Mouse (Mus musculus) spleen, embryonic (tissue): ENCODE results near the gene Rnpep.
"Not testable (repeated sequence)": the region's sequence is repeated elsewhere in the genome, so short reads cannot be mapped to it uniquely, and the experiment has no call there.

ENCODE experiments used
- CTCF ChIA-PET: fragments of 350-600 bp; sonication (Branson Sonifier 250); formaldehyde crosslinking; loops from one replicate; lab custom pipeline; 2022; lab: Charles Lee

Rnpep gene

DNA sequence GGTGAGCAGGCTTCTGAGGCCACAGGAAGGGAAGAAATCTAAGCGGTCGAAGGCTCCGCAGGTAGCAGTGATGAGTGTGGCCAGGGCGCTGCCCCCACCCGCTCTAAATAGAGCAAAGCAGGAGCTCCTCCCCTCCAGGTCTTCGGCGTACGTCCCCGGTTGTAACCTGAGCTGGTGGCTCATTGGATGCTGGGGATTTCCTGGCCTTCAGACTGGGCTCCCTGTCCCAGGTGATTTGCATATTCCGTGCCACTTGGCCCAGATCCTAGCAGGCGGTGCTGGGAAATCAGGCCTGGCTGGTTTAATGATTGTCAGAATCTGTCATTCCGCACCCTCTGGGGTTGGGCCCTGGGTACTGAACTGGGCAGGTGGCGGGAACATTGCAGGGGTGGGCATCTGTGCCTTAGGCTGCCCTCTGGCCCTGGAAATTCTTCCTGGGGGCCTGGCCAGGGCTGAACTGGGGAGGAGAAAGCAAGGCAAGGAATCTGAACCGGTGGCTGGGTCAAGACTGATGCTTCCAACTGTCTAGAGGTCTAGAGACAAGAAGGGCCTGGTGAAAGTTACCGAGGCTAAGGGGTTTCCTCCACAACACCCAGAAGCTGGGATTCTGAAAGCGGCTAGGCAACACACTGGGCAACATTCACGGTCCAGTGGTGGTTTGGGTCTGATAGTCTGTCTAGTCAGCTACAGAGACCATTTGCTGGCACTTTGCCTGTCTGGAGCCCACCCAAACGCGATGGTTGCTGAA, 25.3 kb downstream of the Rnpep start, which contains the start of gene Elf3:
Elf3 (minus strand) TSS at position 189 of the 748 bp plus-strand sequence.
- CTCF ChIA-PET, result no interaction called here

DNA sequence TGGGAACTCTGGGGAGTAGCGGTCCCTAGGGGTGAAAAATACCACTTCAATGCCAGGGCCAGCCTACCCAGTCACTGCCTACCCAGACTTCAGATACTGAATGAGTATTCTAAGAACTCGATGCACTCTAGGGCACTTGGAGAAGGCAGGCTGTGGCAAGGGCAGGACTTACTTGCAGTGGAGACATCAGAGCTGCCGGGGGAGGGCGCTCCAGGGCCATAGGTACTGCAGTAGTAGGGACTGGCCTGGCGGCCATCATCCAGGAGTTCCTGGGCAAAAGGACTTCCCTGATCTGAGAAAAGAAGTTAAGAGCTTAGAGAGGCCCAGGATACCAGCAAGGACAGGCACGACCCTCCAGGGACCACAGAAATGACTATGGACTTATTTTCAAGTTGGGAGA, 27.6 kb downstream of the Rnpep start:
- CTCF ChIA-PET, result no interaction called here

DNA sequence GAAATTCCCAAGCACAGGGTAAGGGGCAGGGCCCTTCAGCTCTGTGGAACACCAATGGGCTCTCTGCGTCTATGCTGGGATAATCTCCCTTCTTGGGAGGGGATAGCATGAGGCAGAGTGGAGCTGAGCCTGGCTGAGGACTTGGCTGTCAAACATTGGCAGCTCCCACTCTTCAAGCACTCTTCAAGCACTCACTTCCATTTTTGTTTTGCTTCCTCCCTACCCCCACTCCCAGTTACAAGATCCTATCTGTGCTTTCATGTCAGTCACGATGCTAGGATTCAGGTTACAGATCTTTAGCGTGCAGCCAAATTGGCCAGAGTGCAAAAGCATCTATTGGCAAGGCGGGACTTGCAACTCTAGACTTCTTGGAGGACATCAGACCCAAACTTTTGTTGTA, 31.0 kb downstream of the Rnpep start:
- CTCF ChIA-PET, result no interaction called here

DNA sequence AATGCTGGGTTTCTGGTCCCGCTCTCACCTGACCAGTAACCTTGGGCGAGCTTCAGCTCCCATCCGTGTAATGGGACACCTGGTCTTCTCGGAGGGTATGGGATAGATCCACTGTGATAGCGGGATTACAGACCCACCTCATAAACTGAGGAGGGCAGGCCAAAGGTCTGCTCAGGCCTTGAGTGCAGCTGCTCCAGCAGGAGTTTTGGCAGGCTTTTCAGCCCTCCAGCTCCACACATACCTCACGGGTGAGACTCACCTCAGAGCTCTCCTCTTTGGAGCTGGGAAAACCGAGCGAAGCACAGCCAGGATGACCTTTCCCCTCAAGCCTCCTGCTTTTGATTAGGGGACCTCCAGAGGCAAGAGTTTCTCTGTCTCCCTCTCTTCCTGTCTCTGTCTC, 32.5 kb downstream of the Rnpep start:
- CTCF ChIA-PET, result interaction anchor here (0.7 kb wide), 1 partner anchor 8 kb away, joined by 3 read pairs; no protein-coding TSS in a partner anchor

DNA sequence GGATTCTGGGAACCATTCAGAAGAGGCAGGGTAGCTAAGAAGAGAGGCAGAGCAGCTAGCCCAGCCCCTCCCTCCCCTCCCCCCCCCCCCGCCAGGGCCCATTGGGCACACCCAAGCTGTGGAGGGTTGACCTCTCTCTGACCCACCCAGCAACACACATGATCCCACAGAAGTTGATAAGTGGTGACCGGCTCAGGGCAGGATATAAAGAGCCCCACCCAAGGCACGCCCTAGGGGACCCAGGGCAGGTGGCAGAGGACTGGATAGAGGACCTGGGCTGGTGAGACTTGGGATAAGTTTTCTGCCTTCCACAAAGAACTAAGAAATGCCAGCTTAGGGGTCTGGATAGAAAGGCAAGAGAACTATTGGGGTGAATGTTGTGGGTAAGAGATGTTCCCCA, 33.2 kb downstream of the Rnpep start:
- CTCF ChIA-PET, result no interaction called here

DNA sequence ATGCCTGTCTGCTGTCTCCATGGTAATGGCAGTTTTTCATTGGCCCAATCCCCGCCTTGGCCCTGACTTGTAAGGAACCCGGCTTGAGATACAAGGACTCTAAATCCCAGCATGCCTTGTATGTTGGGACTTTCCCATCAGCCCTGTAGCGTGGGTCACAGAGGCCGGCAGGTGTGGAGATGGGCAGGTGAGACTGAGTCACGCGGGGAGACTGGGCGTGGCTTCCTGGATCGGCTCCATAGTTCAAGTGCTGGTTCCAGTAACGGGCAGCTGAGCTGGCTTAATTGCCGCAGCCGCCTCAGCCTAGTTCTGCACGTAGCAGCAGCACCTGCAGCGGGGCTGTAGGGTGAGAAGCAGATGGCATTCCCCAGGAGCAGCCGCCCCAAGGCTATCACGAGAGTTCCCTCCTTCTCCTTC, 35.4 kb downstream of the Rnpep start:
- CTCF ChIA-PET, result no interaction called here

DNA sequence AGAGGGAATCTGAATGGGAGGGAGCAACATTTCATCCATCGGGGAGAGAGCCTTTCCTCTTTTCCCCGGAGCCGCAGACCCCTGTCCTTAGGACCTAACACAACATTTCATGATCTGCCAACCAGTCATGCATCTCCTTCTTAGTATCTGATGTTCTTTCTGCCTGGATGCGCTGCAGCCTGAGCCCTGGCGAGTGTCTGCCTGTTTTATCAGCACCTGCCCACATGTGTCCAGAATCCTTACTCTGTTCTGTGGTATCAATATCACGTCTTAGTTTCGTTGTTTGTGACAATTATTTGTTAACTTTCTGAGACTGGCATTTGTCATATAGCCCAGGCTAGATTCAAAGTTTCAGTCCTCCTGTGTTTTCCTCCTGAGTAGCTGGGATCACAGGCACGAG, 39.9 kb downstream of the Rnpep start:
- CTCF ChIA-PET, result no interaction called here

DNA sequence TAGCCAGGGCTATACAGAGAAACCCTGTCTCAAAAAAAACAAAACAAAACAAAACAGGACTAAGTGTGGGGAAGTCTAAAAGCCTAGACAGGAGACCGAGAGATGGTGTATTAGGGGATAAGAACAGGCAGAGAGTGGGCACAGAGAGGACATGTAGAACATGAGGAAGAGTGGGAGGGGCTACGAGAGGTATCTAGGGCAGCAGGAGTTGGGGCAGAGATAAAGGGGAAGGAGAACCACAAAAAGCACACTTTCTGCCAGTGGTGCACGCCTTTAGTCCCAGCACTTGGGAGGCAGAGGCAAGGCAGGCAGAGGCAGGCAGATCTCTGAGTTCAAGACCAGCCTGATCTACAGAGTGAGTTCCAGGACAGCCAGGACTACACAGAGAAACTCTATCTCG, 43.7 kb downstream of the Rnpep start:
- CTCF ChIA-PET, result not testable (repeated sequence)

DNA sequence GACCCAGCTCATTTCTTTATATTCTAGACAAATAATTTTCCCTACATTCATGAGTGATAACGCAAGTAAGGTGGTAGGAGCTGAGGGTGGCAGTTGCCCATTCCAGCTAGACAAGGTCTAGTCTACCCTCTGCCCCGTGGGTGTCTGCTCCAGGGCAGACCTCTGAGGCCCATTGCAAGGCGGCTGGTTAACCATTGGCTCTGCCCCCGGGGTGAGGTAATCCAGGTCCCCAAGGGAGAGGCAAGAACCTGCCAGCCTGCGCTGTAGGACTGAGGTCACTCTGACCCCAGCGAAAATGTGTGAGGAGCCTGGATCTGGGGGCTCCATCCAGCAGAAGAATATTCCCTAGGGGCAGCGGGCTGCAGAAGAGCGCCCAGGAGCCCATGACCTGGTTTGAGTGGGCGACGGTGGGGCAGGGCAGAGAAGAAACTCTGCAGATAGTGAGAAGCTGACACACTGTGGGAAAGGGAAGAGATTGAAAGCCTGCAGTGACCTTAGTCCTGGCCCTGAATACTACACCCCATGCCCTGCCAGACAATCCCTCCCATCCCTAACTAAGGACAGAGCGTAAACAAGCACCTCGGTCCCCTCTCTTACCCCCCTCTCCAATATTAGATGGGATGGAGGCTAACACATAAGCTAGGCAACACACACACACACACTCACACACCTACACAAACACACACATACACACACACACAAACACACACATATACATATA, 46.6 kb downstream of the Rnpep start:
- CTCF ChIA-PET, result no interaction called here

DNA sequence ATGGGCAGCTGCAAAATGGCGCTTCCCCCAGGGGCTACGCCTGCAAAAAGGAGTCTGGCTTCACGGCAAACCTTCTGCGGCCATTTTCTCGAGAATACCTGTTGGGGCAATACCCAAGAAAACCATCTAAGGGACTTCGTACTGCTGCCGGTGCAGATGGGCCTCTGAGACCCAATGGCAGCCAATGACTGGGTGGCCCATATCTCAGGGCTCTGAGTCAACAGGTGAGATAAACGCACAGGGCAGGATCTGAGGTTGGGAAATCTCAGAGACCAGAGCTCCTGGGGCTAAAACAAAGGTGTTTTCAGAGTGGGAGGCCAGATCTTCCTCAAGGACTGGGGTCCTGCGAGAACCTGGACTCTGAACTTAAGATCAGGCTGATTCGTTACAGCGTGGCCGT, 49.1 kb downstream of the Rnpep start:
- CTCF ChIA-PET, result no interaction called here

DNA sequence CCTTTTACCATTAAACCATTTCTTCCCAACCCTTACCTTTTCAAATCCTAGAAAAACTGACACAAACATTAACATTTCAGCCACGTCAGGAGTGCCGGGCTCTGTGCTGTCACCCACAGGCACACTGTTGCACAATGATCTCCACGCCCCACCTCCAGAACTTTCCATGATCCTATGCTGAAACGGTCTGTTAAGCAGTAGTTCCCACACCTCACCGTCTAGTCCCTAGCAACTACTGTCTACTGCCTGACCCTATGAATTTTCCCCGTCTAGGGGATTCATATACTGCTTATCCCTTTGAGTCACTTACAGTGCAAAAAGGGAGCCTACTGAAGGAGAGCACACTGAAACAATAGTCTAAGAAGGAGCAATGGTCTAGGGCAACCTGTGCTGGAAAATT, 49.9 kb downstream of the Rnpep start:
- CTCF ChIA-PET, result no interaction called here

DNA sequence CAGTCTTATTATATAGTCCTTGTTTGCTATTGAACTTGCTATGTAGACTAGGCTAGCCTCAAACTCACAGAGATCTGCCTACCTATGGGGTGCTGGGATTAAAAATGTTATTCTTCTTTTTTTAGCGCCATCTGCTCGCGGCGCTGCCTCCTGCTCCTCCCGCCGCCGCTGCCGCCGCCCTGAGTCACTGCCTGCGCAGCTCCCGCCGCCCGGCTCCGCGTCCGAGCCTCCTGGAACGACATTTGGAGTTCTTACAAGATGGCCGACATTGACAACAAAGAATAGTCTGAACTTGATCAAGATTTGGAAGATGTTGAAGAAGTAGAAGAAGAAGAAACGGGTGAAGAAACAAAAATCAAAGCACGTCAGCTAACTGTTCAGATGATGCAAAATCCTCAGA, 52.0 kb downstream of the Rnpep start:
- CTCF ChIA-PET, result not testable (repeated sequence)

DNA sequence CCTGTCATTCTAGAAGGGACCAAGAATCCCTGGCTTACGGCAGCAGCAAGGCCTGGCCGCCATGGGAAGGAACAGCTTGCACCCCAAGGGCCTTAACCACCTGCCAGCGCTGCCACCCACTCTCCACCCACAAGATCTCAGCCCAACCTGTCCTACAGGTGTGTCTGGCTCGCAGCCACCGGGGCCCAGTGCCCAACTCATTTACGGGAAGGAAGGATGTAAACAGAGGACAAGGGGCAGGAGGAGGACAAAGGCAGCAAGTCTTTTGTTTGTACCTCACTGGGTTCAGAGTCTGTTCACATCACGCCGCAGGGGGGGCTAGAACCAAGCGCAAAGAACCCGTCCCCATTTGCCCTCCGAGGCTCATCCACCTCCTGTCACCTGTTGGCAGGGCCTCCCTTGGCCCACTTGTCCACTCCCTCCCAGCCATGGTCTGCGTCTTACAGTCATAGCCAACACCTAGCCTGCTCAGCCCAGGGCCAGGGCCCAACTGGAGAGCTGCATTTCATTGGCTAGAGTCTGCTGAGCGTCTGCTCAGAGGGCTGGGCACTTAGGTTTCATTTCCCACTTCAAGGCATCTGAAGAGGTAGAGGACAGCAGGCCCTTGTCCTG, 56.4 kb downstream of the Rnpep start:
- CTCF ChIA-PET, result no interaction called here

DNA sequence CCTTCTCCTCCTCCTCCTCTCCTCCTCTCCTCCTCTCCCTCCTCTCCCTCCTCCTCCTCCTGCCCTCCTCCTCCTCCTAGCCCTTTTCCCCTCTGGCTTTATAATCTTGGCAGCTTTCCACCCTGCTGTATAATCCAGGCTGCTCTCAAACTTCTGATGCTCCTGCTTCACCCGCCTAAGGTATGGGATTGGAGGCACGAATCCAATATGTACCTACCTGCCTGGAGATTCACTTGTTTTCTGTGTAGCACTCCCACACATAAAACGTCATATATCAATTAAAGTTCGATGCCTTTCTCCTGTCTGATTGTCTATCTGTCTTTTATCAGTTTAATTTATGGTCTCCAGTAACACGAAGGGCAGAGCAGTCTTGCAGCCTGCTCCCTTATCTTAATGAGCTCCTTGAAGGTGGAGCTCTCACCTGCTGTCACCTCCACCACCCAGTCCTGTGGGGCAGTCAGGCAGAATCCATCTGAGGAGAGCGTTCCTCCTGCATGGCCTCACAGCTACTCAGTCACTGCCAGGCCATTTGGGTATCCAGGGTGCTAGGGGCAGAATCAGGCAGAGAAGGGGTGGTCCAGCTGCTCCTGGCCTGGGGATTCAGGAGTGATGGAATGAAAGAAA, 58.8 kb downstream of the Rnpep start:
- CTCF ChIA-PET, result interaction anchor here (0.8 kb wide), 1 partner anchor 1196 kb away, joined by 7 read pairs; no protein-coding TSS in a partner anchor

DNA sequence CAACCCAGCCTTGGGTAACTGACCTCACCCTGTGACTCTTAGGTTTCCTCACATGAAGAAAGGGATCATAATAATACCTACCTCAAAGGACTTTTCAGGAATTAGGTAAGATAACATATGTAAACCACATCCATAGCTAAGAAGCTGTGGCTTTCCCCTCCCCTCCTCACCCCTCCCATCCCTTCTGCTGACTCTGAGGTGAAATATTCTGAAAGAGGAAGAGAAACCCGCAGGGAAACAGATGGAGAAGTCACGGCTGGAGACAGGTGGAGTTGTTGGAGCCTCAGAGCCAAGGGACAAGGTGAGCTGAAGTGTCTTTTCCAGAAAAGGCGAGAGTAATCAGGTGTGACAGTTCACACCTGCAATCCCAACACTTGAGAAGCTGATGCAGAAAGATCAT, 59.7 kb downstream of the Rnpep start:
- CTCF ChIA-PET, result interaction anchor here (0.8 kb wide), 1 partner anchor 1195 kb away, joined by 7 read pairs; no protein-coding TSS in a partner anchor

DNA sequence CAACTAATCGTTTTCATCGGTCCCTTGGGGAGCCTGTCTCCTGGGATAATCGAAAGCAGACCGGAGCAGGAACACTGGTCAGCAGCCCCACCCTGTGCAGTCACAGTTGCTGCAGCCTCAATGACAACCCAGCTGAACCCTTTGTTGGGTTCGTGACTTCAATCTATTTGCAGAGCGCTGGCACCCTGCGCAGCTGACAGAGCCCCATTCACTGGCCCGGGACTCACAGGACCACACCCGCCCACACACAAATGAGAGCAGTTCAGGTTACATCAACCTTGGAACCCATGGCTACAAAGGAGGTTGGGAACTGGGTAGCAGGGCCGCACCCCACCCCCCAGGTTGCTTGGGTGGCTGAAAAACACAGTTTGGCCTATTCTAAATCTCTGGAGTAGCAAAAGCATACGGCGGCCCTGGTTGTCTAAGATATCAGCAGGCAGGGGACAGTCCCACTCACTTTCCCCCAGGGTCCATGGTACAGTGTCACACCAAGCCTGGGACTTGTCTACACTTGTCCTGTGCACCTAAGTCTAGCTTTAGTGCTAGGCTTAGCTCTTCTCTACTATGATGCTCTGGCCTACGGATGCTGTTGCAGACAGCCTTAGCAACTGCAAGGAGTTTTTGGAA, 66.2 kb downstream of the Rnpep start:
- CTCF ChIA-PET, result no interaction called here

DNA sequence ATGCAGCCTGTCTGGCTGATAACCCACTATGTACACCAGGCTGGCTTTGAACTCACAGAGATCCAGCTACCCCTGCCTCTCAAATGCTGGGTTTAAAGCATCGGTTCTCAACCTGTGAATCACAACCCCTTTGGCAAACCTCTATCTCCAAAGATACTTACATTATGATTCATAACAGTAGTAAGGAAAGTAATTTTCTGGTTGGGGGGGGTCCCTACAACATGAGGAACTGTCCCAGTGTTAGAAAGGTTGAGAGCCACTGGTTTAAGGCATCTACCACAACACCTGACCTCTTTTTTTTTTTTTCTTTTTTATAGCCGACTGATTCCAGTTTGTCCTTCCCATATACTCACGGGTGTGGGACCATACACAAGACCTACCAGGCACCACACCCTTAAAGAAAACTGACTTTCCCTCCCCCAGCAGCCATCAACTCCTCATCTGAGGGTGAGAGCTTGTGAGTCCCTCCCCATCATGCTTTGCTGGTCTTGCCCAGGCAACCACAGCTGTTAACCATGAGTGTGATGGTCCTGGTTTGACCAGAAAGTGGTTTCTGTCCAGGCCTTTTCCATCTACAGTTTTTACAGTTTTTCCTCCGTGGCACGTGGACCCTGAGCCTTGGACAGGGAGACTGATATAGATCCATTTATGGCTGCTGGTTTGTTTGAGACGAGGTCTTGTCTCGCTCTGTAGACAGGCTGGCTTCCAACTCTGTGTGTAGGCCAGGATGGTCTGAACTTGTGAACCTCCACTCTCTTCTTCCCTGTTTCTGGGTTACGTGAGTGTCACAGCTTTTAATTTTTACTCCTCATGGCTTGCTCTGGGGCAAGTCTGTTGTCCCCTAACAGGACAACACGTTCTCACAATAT, 69.9 kb downstream of the Rnpep start:
- CTCF ChIA-PET, result no interaction called here
